Mouse (Mus musculus) spleen, adult 2 months (tissue): ENCODE data around the gene Ccdc162.

Source experiments
- CTCF ChIP-seq: fragments of 200-500 bp; IDR thresholded peaks from 2 replicates; pipeline ENCODE4 v1.5.1; 2011; ENCODE audit warnings: mild to moderate bottlenecking, inconsistent platforms; ENCODE audit not compliant: insufficient read depth, insufficient read length, insufficient replicate concordance; ENCODE audit errors: extremely low read depth
- POLR2A ChIP-seq: fragments of 200-500 bp; IDR thresholded peaks from 2 replicates; pipeline ENCODE4 v1.6.1; 2011; ENCODE audit warnings: low read depth, low read length, inconsistent platforms

DNA sequence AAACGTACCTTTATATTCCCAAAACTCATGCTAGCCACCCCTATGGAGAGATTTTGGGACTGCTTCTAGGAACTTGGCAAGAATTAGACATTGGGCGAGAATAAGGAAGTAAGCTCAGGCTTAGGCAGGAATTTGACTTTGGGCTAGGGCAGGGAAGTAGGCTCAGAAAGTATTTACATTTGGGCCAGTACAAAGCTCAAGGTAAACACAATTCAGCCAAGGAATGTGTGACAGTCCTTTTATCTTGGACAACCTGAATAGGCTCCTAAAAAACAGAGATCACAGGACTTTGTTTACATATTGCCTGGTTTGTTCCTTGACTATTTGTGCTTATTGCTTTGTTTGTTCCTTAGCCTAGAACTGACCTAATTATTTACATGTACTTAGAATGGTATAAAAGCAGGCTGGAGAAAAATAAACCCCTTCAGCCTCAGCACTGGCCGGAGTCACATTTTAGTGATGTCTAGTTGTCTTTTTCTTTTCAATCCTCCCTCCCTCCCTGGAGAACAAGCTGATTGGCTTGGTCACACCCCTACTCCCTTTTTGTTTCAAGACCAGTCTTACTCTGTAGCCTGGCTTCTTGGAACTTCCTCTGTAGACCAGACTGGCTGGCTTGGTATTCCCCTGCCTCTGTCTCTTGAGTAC is 47.4 kb upstream of the Ccdc162 start:
- no peak for TF ChIP-seq CTCF
- TF ChIP-seq POLR2A = no peak
